Mouse (Mus musculus) ovary, adult 18-20 months (tissue): ENCODE data around the gene Psme4.
A peak's percentile ranks its signal among the peaks of the same experiment; 100 is the strongest.

Experiments used
- DNase-seq: peaks from one replicate; pipeline ENCODE4 v3.0.0; 2022; ENCODE audit warnings: low spot score, mixed read lengths

The Psme4 gene

GRCm38 (mm10) chr11:30786230-30786983 is 14.9 kb downstream of the Psme4 start:
- DNase-seq: no peak

GRCm38 (mm10) chr11:30792680-30793079 is 21.2 kb downstream of the Psme4 start:
- DNase-seq: no peak

- no peak for DNase-seq
Observed at GRCm38 (mm10) chr11:30793753-30794152, 22.2 kb downstream of the Psme4 start.

- no peak for DNase-seq
Observed at GRCm38 (mm10) chr11:30797236-30797635, 25.7 kb downstream of the Psme4 start.

- DNase-seq: no peak
Observed at GRCm38 (mm10) chr11:30799496-30799895, 28.0 kb downstream of the Psme4 start.

GRCm38 (mm10) chr11:30800091-30800490 is 28.6 kb downstream of the Psme4 start:
- DNase-seq: no peak

GRCm38 (mm10) chr11:30802421-30802820 is 30.9 kb downstream of the Psme4 start:
- no peak for DNase-seq

GRCm38 (mm10) chr11:30821116-30821515 is 49.6 kb downstream of the Psme4 start:
- DNase-seq: no peak

GRCm38 (mm10) chr11:30838793-30839192 is 67.3 kb downstream of the Psme4 start:
- DNase-seq: no peak

- no peak for DNase-seq
Observed at GRCm38 (mm10) chr11:30844355-30844754, 72.8 kb downstream of the Psme4 start.

GRCm38 (mm10) chr11:30872425-30872824 is 100.9 kb downstream of the Psme4 start:
- DNase-seq: no peak

- peak; percentile 62 for DNase-seq
Observed at GRCm38 (mm10) chr11:30885171-30885871, 113.8 kb downstream of the Psme4 start, which contains the start of the genes Gpr75 and Asb3. Gpr75 (plus strand) TSS chr11:30885358. Asb3 (plus strand) TSS chr11:30885416.

GRCm38 (mm10) chr11:30888153-30888552 is 116.6 kb downstream of the Psme4 start:
- DNase-seq: no peak

- DNase-seq: no peak
Observed at GRCm38 (mm10) chr11:30896201-30896600, 124.7 kb downstream of the Psme4 start.

GRCm38 (mm10) chr11:30899312-30899711 is 127.8 kb downstream of the Psme4 start:
- no peak for DNase-seq

GRCm38 (mm10) chr11:30912311-30912710 is 140.8 kb downstream of the Psme4 start:
- no peak for DNase-seq

GRCm38 (mm10) chr11:30920641-30921040 is 149.1 kb downstream of the Psme4 start:
- no peak for DNase-seq

GRCm38 (mm10) chr11:30923283-30923682 is 151.8 kb downstream of the Psme4 start:
- no peak for DNase-seq

GRCm38 (mm10) chr11:30928079-30928478 is 156.6 kb downstream of the Psme4 start:
- no peak for DNase-seq

GRCm38 (mm10) chr11:30928498-30928897 is 157.0 kb downstream of the Psme4 start:
- DNase-seq: no peak
